Mouse (Mus musculus): Measurements from ENCODE around the gene Arpc2. TPM values are rescaled to one million over a fixed set of nuclear protein-coding genes. Genes with fewer than 3 reads are reported as not detected.

The Arpc2 gene
- total and polyA plus RNA-seq, 3 experiments: 108 to 423 (median 141) TPM

DNA sequence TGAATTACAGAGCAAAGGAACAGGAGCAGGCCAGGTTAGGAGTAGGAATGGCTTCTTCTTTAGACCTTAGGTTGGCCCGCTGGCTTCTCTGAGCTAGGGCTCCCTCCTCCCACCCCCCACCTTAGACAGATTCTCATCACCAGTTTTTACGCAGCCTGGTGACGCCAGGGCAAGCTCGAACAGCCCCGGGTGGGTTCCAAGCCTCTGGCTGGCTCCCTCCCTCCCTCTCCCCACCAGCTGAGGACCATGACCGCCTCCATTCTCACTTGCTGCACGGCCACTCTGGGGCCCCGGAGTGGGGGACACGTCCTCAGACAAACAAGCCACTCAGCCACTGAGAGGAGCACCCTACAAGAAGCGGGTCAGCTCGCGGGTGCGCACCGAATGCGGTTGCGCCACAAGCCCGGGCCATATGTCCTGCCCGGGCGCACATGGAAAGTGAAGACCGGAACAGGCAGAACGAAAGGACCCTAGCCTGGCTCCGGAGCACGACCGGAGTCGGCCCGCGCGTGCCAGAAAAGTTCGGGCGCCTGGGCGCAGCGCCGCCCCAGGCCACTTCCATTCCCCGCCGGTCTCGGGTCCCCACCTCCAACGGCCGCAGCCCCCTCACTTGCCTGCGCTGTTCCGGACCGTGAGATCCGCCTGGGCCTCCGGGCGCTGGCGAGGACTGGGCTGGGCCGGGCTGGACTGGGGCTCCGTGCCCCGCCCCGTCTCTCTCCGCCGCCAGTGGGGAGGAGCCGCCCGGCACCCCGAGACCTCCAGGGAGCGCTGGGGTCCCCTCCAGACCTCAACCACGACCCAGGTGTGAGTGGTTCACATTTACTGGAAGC, 67.8 kb downstream of the Arpc2 start:
- peak; percentile 74 for DNase-seq (ENCODE audit: low read depth, low spot score)
- TF ChIP-seq NELFE (IDR thresholded peaks at IDR 0.05; ENCODE audit: low read depth, low read length) (peak; percentile 45), ZC3H11A (IDR thresholded peaks at IDR 0.05; ENCODE audit: low read depth, low read length) (no peak), SIN3A (IDR thresholded peaks at IDR 0.05; ENCODE audit: low read length) (peak; percentile 61), MAZ (IDR thresholded peaks at IDR 0.05; ENCODE audit: low read depth, low read length) (peak; percentile 55; the same call in 1 of the 2 replicates), RCOR1 (IDR thresholded peaks at IDR 0.05; ENCODE audit: low read depth, low read length) (no peak), ELF1 (IDR thresholded peaks at IDR 0.05; ENCODE audit: low read depth, low read length) (no peak), POLR2AphosphoS2 (IDR thresholded peaks at IDR 0.05; ENCODE audit: low read length) (0 out of 2 replicates have a peak, but pooled peaks have one; percentile 68), NRF1 (IDR thresholded peaks at IDR 0.05; ENCODE audit: insufficient read depth, low read depth, low read length, poor library complexity, severe bottlenecking) (no peak), UBTF (IDR thresholded peaks at IDR 0.05; ENCODE audit: borderline replicate concordance, insufficient read depth, low read depth, low read length) (no peak), MAX (IDR thresholded peaks at IDR 0.05; ENCODE audit: low read length) (peak; percentile 75), MYC (IDR thresholded peaks at IDR 0.05; ENCODE audit: low read depth, low read length) (peak; percentile 70; the same call in 1 of the 2 replicates), MXI1 (IDR thresholded peaks at IDR 0.05; ENCODE audit: low read depth, low read length) (peak; percentile 79), HCFC1 (IDR thresholded peaks at IDR 0.05; ENCODE audit: low read depth, low read length) (peak; percentile 22; the same call in 1 of the 2 replicates), RAD21 (IDR thresholded peaks at IDR 0.05; ENCODE audit: low read depth, low read length) (no peak), POLR2A (IDR thresholded peaks at IDR 0.05; ENCODE audit: control insufficient read depth in 1 of 2, insufficient read depth in 1 of 2, low read depth in 1 of 2, low read length in 2 of 2, poor library complexity in 1 of 2) (peak; percentile 61 to 69), KAT2A (conservative IDR thresholded peaks at IDR 0.05; ENCODE audit: low read depth, low read length) (no peak), EP300 (IDR thresholded peaks at IDR 0.05; ENCODE audit: low read depth in 1 of 2, low read length in 2 of 2) (no peak), SMC3 (IDR thresholded peaks at IDR 0.05; ENCODE audit: low read depth, low read length) (no peak), TCF12 (IDR thresholded peaks at IDR 0.05; ENCODE audit: low read depth, low read length) (no peak; the same call in 1 of the 2 replicates), MAFK (IDR thresholded peaks at IDR 0.05; ENCODE audit: borderline replicate concordance, low read depth, low read length) (no peak), GABPA (IDR thresholded peaks at IDR 0.05; ENCODE audit: low read depth, low read length) (no peak), CTCF (IDR thresholded peaks at IDR 0.05 in 2 of 3, conservative IDR thresholded peaks at IDR 0.05 in 1 of 3; ENCODE audit: control insufficient read depth in 1 of 3, insufficient read depth in 1 of 3, low read depth in 2 of 3, low read length in 3 of 3, poor library complexity in 1 of 3, severe bottlenecking in 1 of 3) (0 out of 6 replicates have a peak, but pooled peaks of 1 of the 3 experiments have one; percentile 11), TAL1 (IDR thresholded peaks at IDR 0.05; ENCODE audit: low read length) (no peak), ZNF384 (IDR thresholded peaks at IDR 0.05; ENCODE audit: low read depth, low read length) (no peak), USF1 (IDR thresholded peaks at IDR 0.05; ENCODE audit: low read depth, low read length) (no peak), JUND (IDR thresholded peaks at IDR 0.05; ENCODE audit: low read depth, low read length) (no peak)

More for the DNA sequence above, 67.8 kb downstream of the Arpc2 start:
- Histone ChIP-seq H3K4me1 (ENCODE audit: control insufficient read depth in 1 of 2, insufficient read depth in 2 of 2, low read length in 2 of 2) (peaks cover 2 to 40% of the 10 kb centered on the region in 2 experiments; a peak in 3 of 4 replicates), H3K27me3 (ENCODE audit: control insufficient read depth in 1 of 2, insufficient read depth in 2 of 2, low read length in 2 of 2) (no peaks in the 10 kb centered on the region), H3K4me3 (ENCODE audit: control insufficient read depth in 1 of 2, insufficient read depth in 1 of 2, low read depth in 2 of 2, low read length in 2 of 2) (peak overlapping the region; percentile 91 to 94), H3K9me3 (replicated peaks; ENCODE audit: insufficient read depth, low read length) (no peaks in the 10 kb centered on the region), H3K27ac (ENCODE audit: control insufficient read depth, low read depth, low read length) (0 out of 2 replicates have a peak overlapping the region, but pooled peaks have one; percentile 11), H3K36me3 (ENCODE audit: control insufficient read depth in 1 of 2, insufficient read depth in 2 of 2, low read length in 2 of 2) (peaks cover 0 to 32% of the 10 kb centered on the region in 2 experiments; a peak in 2 of 4 replicates), H3K9ac (ENCODE audit: control insufficient read depth, low read depth, low read length, poor library complexity, severe bottlenecking) (peak overlapping the region; percentile 86), H3K79me2 (ENCODE audit: control insufficient read depth, insufficient read depth, low read length, poor library complexity) (peaks cover 16% of the 10 kb centered on the region)

Data from MEL (cell line).